Mouse (Mus musculus) ES-Bruce4 (cell line): ENCODE data around the gene App.

ENCODE experiments used
- CTCF ChIP-seq: IDR thresholded peaks from one replicate; pipeline ENCODE4 v1.8.1; 2011; ENCODE audit warnings: low read depth, low read length
- EP300 ChIP-seq: IDR thresholded peaks from 2 replicates; pipeline ENCODE4 v1.6.1; 2011; ENCODE audit warnings: low read depth, low read length; ENCODE audit not compliant: insufficient read depth
- POLR2A ChIP-seq: IDR thresholded peaks from one replicate; pipeline ENCODE4 v1.8.1; 2011; ENCODE audit warnings: low read length; ENCODE audit not compliant: insufficient read depth

DNA sequence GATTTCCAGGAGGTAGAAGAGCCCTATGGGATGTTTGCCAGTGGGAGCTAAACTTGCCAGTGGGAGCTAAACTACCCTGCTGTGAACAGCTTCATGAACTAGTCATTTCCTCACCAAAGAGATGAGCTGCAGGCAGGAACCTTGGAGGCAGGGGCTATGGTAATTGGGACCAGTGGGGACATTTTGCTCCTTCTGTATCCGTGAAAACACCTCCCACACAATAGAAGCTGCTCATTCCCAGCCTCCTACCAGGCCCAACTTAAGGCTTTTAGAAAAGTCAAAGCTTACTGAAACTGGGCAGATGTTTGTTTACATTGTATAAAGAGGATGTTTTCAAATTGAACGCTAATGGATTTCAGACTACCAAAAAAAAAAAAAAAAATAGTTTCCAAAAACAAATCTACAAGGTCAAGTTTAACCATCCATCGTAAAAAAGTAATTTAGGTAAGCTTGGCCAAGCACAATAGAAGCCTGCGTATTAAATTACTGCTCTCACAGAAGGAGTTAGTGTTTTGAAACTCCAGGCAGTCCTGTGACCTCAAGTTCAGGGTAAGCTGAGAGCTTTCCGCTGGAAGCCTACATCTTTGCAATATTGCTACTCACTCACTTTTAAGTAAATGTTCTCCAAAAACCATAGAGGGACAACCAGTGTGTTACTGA is 253.8 kb downstream of the App start:
- TF ChIP-seq CTCF = no peak
- TF ChIP-seq EP300 = no peak
- TF ChIP-seq POLR2A = no peak
